Mouse (Mus musculus) testis, postnatal 14 days (tissue): Measurements from ENCODE around the gene Ppp2r5e.

Experiments
- DNase-seq: peaks from one replicate; pipeline ENCODE4 v3.0.0; 2021; ENCODE audit warnings: low spot score

The Ppp2r5e gene

DNA sequence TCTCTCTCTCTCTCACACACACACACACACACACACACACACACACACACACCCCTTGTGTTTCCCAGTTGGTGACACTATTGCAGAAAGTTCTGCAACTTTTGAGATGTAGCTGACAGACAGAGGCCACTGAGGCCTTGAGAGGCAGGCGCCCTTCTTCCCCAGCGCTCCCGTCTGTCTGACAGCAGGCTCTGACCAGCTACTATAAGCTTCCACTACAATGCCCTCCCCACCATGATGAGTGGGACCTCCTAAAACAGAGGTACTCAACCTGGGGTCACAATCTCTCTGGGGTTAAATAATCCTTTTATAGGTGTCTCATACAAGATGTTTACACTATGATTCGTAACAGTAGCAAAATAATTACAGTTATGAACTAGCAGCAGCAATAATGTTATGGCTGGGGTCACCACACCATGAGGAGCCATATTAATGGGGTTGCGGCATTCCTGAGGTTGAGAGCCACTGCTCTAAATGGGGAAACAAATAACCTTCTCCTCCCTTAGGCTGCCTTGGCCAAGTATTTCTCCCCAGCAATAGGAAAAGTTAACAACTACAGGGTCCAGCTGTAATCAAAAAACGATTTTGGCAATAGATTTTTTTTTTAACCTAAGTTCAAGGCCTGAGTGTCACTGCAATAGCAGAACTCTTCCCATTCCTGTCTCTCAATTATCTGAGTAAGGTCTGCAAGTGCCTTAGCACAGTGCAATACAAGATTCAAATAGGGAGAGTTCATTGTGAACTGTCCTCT, 58.2 kb downstream of the Ppp2r5e start:
- DNase-seq = no peak

DNA sequence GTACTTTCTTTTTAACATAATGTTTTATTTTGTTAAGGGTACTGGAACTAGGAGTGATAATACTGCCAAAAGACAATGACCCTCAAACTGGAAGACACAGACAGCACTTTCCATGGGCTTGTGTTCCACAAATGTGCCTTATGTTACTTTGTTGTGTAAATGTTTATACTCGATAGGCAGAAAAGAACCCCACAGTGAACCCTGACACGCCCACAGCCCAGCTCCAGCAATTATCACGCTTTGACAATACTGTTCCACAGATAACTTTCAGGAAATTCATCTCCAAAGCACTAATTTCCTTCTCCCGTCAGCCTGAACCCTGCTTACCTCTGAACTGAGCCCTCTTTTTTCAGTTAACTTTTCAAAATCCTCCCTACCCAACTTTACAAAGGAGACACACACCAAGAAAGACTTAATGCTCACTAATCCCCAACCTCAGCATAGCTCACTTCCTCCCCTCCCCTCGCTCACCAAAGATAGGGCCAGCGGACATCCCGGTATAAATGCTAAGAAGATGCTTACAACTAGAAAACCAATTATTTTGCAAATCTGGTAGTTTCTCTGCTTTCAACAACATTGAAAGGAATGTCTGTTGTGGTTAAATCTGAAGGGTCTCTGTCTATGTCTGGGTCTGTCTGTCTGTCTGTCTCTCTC, 58.9 kb downstream of the Ppp2r5e start:
- DNase-seq = no peak

DNA sequence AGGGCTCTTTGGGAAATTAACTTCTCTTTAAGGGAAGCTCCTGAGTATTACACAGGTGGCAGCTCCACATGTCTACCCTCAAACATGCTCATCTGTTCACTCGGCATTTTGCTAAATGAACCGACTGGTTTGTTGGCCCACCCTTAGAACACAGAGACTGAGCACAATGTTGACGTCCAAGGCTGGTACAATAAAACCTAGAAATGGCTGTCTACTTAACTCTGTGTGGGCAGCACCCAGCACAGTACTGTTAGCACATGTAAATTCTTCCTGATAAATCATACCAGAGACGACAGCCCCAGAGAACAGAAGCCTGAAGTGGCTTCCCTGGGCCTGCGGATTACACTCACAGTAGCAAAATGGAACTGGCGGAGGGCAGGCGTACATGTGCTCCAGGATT, 59.5 kb downstream of the Ppp2r5e start:
- no peak for DNase-seq

DNA sequence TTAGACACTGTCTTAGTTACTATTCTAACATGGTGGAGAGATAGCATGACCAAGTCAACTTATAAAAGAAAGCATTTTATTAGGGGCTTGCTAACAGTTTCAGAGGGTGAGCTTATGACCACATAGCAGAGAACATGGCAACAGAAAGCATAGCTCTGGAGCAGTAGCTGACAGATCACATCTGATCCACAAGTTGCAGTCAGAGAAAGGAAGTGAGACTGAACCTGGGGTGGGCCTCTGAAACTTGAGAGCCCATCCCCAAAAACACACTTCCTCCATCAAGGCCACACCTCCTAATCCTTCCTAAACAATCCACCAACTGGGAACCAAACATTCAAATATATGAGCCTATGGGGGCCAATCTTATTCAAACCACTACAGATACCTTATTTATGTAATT, 62.9 kb downstream of the Ppp2r5e start:
- DNase-seq = no peak

DNA sequence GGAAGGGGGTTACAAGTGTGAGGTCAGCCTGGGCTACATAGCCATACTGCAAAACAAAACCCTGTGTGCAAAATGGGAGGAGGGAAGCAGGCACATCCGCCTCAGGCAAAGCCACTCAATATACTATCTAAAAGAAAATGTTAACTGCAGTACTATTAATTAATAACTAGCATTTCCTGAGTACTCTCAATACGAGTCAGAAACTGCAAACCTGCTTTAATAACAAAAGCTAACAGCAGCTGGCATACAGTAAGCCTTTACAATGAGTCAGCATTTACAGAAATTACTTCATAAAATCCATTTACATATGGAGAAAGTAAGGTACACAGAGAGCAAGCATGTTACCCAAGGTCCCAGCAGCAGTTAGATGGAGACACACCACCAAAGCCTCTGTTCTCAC, 64.2 kb downstream of the Ppp2r5e start:
- no peak for DNase-seq

DNA sequence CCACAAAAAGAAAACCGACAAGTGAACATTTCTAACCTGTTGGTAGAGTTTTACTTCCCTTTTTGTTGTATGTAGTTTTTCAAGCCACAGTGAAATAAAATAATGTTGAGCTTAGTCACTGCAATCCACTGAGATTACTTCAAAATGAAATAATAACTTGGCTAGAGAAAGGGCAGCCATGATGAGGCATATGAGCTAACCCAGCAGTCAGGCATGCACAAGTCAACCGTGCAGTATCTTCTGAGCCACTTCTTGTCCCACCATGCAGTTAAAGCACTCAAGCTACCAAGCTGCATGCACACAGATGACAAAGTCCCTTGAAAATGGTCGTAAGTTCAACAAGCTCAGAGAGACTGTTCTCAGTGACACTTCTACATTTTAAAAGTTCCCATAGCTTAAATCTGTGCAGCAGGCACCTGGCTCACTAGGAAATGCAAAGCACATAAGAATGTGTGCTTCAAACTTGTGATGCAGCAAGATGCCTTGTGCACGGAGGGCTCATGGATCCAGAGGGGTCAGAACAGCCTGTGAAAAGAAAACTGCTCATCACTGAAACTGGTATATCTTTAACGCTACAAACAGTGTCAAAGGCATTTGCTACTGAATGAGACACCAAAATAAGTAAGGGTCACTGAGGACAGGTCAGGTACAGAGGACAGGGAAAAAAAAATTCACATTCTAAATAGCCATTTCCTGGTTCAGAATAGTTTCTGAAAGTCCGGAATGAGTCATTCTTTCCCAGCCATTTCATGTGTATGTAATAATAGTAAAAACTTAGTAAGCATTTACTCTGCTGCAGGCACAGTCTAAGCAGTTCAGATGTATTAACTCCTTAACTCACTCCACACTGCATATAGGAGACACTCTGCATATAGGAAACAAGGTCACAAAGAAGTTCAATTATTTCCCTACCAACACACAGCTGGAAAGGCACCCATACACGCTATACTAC, 66.9 kb downstream of the Ppp2r5e start:
- DNase-seq = no peak

DNA sequence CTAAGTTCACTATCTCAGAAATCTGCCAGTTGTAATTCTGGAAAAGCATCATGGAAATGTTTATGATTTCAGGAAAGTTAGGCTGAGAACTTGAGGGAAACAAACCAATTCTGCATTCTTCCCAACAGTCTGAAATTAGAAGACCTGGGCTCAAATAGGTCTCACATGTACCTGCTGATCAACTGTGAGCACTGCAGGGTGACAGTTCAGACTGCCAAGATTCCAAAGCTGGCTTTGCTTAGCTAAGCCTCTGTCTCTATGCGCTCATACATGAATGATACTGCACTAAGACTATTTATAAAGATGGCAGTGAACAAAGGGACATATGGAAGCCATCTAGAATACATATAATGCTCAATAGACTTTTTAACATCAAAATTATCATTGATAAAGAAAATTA, 67.7 kb downstream of the Ppp2r5e start:
- DNase-seq = no peak

DNA sequence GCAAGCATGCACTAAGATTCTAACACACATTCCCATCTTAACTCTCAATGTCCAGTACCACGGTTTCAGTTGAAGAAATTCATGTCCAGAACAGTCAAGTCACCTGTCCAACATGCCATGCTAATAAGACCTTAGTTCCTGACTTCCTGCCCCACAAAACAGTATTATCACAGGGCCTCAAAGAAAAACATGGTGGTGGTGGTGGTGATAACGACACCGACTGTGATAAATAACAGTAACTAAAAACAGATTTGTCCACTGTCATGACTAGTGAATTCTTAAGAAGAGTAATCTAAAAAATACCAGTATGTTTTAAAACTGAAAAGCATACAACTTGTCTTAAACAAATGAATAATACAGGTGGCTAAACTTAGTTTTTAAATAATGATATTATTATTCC, 71.8 kb downstream of the Ppp2r5e start:
- DNase-seq = no peak

DNA sequence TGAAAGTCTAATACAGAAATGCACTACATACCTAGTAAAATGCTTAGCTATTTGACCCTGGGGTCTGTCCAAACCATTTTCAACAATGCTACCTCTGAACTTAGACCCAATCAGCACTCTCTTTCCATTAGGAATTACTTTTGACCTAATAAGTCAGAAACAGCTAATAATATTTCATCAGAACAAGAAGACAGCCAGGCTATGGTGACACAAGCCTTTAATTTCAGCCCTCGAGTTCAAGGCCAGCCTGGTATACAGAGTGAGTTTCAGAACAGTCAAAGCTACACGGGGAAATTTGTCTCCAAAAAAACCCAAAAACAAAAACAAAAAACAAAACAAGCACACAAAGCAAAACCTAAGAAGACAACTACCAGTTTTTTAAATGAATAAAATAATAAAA, 73.1 kb downstream of the Ppp2r5e start:
- DNase-seq = no peak

DNA sequence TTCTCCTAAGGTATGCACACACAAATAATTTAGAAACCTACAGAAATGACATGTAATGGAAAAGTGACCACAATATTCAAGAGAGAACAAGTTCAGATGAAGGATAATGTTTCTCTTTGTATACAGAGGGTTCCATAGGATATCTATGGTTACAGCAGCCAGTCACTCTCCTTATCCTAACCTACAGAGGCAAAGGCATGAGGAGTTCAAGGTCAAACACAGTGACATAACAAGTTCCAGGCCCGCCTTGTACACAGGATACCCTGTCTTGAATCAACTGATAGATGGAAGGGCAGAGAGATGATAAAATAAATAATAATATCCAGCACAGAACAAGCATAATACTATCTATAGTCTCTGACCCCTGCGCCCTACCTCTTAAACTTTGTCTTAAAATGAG, 73.7 kb downstream of the Ppp2r5e start:
- no peak for DNase-seq

DNA sequence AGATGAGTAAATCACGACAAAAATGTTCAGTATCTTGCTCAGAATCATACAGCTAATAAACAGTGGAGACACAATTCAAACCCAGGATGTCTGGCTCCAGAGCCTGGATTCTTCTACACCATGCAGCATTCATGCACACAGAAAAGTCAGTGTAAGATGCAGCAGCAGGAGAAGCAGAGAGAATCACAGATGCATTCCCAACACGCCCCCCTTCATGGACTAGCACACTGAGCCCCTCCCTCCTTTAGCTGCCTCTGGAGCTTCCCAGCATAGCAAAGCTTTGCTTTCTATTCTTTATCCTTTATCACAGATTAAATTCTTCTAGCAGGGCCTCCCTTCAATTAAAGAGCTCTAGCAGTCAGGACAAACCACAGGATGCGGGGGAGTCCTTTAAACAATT, 75.7 kb downstream of the Ppp2r5e start:
- DNase-seq = no peak

DNA sequence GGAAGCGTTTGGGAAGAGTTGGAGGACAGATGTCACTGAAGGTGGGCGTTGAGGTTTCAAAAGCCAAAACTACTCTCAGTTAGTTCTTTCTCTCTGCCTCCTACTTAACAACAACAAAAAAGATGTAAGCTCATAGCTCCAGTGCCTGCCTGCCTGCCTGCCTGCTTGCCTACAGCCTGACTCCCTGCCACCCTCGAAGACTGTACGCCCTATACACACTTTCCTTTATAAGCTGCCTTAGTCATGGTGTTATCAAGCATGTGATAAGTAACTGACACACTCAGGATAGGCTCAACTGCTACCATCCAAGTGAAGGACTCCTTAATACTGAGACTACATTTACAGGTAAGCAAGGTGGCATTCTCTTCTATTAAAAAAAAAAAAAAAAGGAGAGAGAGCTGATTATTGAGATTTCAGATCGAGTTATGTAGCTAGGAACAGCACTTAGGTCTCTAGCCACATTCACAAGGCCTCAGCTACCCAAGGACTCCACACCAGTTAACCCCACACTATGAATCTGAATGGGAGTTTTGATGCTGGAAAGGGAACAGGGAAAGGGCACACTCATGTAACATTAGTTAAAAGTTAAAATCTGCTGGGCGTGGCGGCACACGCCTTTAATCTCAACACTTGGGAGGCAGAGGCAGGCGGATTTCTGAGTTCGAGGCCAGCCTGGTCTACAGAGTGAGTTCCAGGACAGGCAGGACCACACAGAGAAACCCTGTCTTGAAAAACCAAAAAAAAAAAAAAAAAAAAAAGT, 76.7 kb downstream of the Ppp2r5e start:
- DNase-seq = no peak

DNA sequence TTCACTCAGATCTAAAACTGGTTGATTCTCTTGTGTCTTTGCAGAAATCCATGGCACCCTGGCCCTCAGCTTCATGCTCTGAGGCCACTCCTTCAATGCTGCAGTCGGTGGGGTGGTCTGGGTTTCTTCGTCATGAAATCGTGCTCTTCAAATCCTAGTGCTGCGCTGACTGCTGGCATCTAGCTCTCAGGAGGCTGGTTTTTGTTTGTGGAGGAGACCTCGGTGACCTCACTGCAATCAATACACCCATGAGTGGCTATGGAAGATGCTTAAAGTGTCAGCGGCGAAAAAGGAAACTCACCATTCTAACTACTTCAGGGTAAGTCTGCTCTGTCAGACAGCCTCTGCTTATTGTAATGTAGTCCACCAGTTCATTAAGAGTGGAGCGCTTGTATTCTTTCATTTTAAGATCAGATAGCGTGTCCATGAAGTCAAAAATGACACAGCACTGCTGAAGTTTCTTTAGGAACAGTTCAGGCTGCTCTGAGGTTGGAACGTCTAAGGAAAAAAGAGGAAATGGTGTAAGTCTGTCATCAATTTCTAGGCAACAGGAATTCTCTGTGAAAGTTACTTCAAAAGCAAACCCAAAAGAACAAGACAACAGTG, 80.6 kb downstream of the Ppp2r5e start:
- no peak for DNase-seq

DNA sequence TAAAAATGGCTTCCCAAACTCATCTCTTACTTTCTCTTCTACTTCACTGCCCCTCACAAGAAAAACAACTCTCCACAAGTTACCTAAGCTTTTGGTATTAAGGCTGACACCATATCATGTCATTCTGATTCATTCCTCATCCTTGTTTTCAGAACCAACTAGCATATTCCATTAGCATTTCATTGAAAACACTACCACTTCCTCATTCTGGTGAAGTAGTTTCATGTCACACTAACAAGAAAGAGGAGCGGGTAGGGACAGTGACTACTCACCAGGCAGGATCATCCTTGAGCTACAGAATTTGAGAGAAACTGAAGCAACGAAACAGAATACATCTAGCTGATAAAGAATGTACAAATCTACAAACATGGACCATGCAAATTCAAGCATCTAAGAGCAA, 84.5 kb downstream of the Ppp2r5e start:
- DNase-seq = no peak

DNA sequence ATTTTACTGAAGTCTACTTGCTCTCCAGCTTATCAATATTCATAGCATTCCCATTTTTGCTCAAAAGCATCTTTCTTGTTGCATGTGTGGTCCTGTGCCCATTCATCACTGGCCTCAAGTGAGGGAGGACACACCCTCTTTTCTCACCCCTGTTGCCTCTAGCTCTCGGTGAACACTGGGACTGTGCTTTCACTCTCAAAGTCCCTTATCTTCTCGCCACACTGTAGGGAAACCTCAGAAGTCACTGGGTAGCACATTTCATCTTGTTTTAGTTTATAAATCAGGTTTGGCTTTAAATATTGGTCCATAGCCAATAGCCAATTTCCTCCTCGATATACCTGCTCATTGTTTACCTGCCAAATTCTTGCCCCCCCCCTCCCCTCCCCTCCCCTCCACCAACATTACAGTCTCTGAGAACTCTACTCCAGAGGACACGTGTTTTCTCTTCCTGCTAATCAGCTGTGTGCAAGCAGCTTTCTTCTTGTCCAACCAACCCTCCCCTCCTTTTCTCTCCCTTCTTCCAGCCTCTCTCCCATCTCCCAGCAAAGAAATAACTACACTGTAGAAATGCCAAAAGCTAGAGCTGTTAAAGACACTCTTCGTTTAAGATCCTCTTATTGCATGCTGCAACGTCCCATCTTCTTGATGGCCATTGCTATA, 90.9 kb downstream of the Ppp2r5e start:
- DNase-seq = no peak

DNA sequence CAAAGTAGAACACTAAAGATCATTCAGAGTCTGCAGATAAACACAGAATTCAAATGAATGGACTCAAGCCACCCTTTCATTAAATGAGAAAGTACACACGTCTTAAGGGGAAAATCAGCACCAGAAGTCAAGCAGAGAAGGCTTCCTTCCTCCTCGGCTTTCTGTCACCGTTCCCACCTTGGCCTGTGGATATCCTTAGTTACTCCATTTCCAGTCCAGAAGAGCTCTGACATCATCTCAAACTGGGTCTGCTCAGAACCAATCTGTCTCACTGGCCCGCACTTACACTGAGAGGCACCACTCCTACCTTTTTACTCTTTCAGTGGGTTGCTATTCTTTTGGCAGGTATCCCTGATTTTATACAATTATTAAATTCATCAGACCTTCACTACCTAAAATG, 93.4 kb downstream of the Ppp2r5e start:
- DNase-seq = no peak

DNA sequence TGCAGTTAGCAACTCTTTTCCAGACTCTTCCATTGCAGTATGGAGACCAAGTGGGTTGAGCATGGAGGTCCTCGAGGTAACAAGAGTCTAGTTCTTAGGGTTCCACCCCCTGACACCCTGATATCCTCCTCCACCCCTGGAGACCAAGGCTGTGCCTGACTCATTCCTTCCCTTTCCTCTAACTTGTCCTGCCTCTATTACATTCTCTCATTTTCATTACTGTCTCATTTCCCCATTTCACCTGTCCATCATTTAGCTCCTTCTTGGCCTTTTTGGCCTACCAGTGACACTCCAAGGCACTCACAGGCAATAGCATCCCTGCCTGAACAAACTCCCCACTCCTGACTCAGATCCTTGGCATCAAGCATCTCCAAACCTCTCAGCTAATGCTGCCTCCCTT, 98.3 kb downstream of the Ppp2r5e start:
- DNase-seq = no peak

DNA sequence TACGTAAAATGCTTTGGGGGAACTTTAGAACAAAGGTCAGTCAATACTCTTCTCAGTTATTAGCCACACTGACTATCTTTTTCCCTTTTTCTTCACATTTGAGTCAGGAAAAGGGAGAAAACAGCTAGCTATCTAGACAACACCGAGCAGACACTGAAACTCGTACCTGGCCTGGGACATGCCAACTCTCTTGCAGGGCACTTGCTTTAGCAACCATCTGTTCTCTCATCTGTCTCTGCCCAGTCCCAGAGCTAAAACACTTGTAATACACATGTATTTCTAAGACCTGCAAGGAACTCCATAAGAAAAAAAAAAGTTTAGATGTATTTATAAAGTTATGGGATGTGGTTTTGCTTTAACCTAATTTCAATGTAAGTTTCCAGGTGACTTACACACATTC, 100.4 kb downstream of the Ppp2r5e start:
- no peak for DNase-seq

DNA sequence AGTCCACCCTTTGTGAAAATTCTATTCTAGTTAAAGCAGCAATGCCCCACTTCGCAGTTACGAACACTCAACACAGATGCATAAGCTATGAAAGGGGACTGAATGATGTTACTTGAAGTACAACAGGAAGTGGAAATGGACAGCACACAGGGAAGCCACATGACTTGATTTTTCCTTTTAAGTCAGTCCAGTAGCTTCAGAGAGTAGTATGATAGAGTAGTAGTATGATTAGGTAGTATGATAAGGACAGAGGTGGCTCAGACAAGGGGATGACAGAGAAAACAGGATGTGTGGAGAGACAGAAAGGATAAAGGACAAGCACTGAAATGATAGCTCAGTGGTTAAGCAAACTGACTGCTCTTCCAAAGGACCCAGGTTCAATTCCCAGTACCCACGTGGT, 101.4 kb downstream of the Ppp2r5e start:
- no peak for DNase-seq

DNA sequence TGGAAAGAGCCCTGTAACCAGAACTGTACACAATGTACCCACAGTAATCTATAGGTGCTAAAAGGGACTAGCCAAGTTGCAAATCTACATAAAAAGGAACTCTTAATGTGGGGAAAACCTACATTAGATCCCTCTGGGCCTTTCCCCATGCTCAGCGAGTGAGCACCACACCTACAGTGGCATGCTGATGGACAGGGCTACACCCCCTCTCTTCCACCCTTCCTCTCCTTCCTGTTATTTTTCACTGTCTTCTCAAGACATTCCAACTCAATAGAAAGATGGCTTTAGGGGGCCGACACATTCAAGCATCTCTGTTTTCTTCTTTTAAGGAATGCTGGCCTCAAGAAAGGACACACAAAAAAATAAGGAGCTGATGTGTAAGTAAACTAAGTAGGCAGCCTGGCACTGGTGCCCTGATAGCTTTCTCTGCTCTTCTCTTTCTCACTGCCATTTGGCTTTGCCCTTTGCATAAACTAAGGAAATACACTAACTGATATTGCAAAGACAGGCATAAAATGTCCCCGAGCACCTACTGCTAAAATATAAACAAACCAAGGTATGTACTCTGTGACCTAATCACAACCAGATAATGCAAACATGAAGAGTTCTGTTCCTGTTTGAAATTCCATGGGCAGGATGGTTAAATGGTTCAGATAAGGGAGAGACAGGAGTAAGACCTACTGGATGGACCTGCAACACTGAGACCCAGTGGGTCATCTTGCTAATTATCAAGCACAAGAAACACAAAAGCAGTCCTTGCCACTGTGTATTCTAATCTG, 103.3 kb downstream of the Ppp2r5e start:
- no peak for DNase-seq
